Mouse (Mus musculus): Measurements from ENCODE around the gene Gm5916. TPM values are rescaled to one million over a fixed set of nuclear protein-coding genes. Genes with fewer than 3 reads are reported as not detected.

Gm5916 gene
- not detected in 2 replicates for polyA plus RNA-seq (2015; fragmentation: Nextera tagmentation; extraction: Ambion mirVana)

GRCm38 (mm10) chr9:36128679-36129078 lies at the start of gene Gm5916:
TSS of gene Gm5916 (minus strand) at chr9:36128779.
- Histone ChIP-seq H3K36me3 (no peaks in the 10 kb centered on the region), H3K4me1 (no peaks in the 10 kb centered on the region), H3K4me3 (replicated peaks) (no peak within 1 kb of the TSS), H3K27ac (no peak within 1 kb of the TSS), H3K4me2 (no peak within 1 kb of the TSS), H3K9ac (no peak within 1 kb of the TSS), H3K9me3 (replicated peaks) (no peaks in the 10 kb centered on the region), H3K27me3 (no peaks in the 10 kb centered on the region)
- ATAC-seq (replicated peaks; ENCODE audit: low FRiP score) = no peak
- 71% methylated on average over 1 of the region's 1 CpGs for WGBS

Other genes with a start within 250 kb of the Gm5916 start
- gene 9230113P08Rik, start 220.4 kb downstream of the Gm5916 start, polyA plus RNA-seq (2015; fragmentation: Nextera tagmentation; extraction: Ambion mirVana) = not detected in 2 replicates